Mouse (Mus musculus): Measurements from ENCODE around the gene Egfl7.

The Egfl7 gene

DNA sequence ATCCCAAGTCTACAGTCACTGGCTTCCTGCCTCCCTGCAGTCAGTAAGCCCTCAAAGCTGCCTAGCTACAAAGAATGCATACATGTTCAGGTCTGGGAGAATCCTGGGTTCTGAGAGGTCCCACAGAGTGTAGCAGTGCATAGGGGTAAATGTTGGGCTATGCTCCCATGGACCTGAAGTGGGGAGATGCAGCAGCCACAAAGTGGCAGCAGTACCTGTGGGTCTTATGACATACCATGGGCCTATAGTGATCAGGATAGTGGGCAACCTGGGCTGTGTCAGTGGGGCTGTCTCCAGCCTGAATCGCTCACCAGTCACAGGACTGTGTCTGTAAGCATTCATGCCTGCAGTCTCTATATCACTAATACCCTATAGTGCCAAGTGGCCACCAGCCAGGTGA, at the start of gene Egfl7:
TSS of gene Egfl7 (plus strand) at position 301 of the 400 bp plus-strand sequence.
- DNase-seq (ENCODE audit: low read depth, low spot score) = no peak

GRCm38 (mm10) chr2:26531829-26532228, 48.0 kb upstream of the Egfl7 start:
- DNase-seq (ENCODE audit: low read depth, low spot score) = no peak

GRCm38 (mm10) chr2:26533249-26533648, 46.6 kb upstream of the Egfl7 start:
- DNase-seq (ENCODE audit: low read depth, low spot score) = no peak

DNA sequence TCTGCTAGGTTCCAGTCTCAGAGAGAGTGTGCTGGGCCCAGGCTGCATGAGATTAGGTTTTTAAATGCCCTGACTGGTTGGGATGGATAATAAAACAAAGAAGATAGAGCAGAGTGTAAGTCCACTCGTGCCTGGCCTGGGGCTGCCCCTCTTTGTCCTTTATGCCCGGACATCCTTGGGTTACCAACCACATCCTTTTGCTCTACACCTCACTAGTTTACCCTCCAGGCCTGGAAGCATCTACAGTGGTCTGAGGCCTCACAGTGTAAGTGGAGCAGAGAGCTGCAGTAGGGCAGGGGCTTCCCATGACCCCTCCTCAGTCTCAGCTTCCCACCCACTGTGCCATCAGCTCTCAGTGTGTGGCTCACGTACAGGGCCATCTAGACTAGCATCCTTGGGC, 45.7 kb upstream of the Egfl7 start:
- no peak for DNase-seq (ENCODE audit: low read depth, low spot score)

DNA sequence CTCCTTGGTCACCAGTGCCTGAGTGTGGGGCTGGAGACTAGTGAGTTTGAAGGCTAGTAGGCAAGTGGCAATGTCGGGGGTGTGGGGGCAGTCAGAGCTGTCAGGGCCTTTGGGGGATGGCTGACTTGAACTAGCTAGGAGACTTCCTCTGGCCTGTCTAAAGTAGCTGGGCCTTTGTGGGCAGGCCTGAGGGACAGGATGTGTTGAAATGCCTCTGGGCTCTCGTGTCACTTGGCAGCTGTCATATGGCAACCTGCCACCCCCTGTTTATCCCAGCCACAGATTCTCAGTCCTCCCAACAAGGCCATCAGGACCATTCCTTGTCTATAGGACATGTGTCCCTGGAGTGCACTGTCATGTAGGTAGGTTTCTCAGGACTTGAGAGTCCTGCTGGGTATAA, 45.2 kb upstream of the Egfl7 start:
- no peak for DNase-seq (ENCODE audit: low read depth, low spot score)

- DNase-seq (ENCODE audit: low read depth, low spot score) = no peak
Measured at GRCm38 (mm10) chr2:26535517-26536045, 44.2 kb upstream of the Egfl7 start.

DNA sequence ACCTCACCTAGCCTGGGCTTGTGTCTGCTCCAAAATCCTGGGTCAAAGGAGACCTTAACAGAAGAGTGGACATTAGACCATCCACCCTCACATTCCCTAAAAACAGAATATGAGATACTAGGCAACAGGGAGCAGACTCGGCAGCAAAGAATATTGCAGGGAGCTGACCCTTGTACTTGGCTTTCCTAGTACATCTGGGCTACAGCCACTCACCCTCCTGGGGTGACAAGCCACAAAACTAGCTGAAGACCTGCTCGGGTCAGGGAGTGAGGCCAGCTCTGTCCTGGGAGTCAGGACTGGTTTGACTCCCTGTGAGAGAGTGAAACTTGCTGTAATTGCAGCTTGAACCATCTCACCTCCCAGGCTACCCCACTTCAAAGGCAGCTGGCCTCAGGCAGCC, 40.3 kb upstream of the Egfl7 start:
- no peak for DNase-seq (ENCODE audit: low read depth, low spot score)

DNA sequence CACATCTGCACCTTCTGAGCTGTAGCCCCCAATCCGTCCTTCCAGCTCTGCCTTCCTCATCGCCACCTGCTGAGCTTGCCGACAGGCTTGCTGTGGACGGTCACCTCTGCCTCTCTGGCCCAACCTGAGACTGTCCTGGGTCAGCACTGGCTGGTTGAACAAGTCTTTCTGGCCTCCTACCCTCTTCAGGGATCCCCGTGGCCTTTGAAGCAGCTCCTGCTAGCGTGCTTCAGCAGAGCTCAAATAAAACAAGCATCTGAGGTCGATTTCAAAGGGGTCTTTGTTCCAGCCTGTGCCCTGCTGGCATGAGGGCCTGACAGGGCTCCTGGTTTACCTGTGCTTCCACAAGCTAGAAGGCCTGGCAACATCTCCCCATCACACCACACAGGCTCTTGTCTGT, 39.1 kb upstream of the Egfl7 start:
- no peak for DNase-seq (ENCODE audit: low read depth, low spot score)

- no peak for DNase-seq (ENCODE audit: low read depth, low spot score)
Measured at GRCm38 (mm10) chr2:26541258-26541910, 38.4 kb upstream of the Egfl7 start.

- no peak for DNase-seq (ENCODE audit: low read depth, low spot score)
Measured at GRCm38 (mm10) chr2:26543155-26543554, 36.7 kb upstream of the Egfl7 start.

- no peak for DNase-seq (ENCODE audit: low read depth, low spot score)
Measured at GRCm38 (mm10) chr2:26543768-26544167, 36.0 kb upstream of the Egfl7 start.

GRCm38 (mm10) chr2:26544265-26544664, 35.5 kb upstream of the Egfl7 start:
- DNase-seq (ENCODE audit: low read depth, low spot score) = no peak

DNA sequence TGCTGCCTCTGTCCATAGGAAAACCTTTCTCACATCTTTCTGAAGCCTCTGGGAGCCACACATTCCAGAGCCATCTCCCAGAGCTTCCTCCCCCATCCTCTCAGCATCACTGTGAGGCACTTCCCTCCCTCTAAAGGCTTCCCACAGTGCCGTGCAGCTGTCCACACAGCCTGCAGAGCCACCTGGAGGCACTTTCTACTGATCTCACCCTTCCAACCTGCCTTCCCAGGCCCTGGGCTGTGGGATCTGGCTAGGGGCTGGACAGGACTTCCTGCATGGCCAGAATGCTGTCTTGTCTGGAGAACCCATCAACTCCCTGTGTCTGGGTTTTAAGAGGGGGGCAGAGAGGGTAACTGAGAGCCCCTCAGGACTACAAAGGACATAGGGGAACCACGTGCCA, 32.3 kb upstream of the Egfl7 start:
- DNase-seq (ENCODE audit: low read depth, low spot score) = no peak

GRCm38 (mm10) chr2:26549801-26550200, 30.0 kb upstream of the Egfl7 start:
- no peak for DNase-seq (ENCODE audit: low read depth, low spot score)

- no peak for DNase-seq (ENCODE audit: low read depth, low spot score)
Measured at GRCm38 (mm10) chr2:26550205-26550604, 29.6 kb upstream of the Egfl7 start.

DNA sequence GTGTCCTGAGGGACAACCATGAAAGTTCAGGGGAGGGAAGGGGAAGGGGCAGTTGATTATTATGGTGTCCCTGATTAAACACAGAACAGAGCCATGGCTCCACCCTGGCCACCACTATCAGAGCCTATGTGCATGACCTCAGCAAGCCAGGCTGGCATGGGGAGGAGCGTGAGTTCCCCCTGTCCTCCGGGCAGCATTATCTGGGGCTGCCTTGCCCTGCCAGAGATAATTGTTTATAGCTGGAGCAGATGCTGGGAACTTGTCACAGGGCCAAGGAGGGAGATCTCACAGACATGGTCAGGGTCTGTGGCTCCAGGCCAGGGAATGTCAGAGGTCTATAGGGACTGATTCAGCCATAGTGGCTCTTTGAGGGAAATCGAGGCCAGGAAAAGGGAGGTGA, 29.0 kb upstream of the Egfl7 start:
- no peak for DNase-seq (ENCODE audit: low read depth, low spot score)

DNA sequence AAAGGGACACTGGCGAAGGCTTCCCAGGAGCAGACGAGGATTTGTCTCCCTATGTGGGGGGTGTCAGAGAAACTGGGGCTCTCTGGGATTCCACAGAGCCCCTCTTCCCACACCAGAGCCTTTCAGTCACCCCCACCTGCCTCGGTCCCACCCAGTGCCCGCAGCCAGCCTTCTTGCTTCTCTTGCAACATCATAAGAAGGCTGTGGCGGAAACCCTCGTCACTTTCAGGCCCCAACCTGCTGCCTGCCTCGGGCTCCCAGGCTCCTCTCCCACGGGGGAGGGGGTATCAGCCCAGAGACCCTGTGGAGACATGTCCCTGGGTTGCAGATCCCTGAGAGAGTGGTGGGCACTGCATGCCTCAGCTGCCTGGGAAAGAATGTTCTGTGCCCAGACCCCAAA, 28.4 kb upstream of the Egfl7 start:
- no peak for DNase-seq (ENCODE audit: low read depth, low spot score)

GRCm38 (mm10) chr2:26552066-26552465, 27.7 kb upstream of the Egfl7 start:
- DNase-seq (ENCODE audit: low read depth, low spot score) = no peak

DNA sequence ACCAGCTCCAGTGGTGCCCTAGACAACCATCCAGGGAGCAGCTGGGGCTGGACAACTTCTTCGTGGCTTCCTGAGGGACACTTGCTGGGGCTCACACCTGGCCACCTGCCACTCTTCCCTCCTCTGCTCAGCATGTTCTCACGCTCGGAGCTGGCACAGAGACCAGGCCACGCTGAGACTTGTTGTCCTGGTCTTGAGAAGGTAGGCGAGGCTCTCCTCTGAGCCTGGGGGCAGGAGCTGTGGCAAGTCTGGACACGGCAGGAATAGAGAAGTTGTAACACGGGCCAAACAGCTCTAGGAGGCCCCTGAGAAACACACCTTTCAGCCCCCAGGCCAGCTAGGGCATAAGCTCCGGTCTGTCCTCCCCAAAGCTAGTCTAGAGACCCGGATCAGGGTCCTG, 25.9 kb upstream of the Egfl7 start:
- no peak for DNase-seq (ENCODE audit: low read depth, low spot score)

- DNase-seq (ENCODE audit: low read depth, low spot score) = no peak
Measured at GRCm38 (mm10) chr2:26555076-26555475, 24.7 kb upstream of the Egfl7 start.

- DNase-seq (ENCODE audit: low read depth, low spot score) = no peak
Measured at GRCm38 (mm10) chr2:26556535-26556993, 23.2 kb upstream of the Egfl7 start.

- no peak for DNase-seq (ENCODE audit: low read depth, low spot score)
Measured at GRCm38 (mm10) chr2:26560506-26560905, 19.3 kb upstream of the Egfl7 start.

GRCm38 (mm10) chr2:26561351-26562016, 18.3 kb upstream of the Egfl7 start:
- no peak for DNase-seq (ENCODE audit: low read depth, low spot score)
